Mouse (Mus musculus): ENCODE measurements at regions not wholly inside any gene's neighbourhood (a gene's known extent, or its start where the extent isn't known, plus 50 kb on each side); places are given as distances from the start of the nearest gene placed in this dataset.

GRCm38 (mm10) chr2:116942321-116942791, 63.9 kb downstream of the Tmco5 start:
- intact Hi-C loops (cut with DNase I) = no loop called here
- DNase-seq = no peak

DNA sequence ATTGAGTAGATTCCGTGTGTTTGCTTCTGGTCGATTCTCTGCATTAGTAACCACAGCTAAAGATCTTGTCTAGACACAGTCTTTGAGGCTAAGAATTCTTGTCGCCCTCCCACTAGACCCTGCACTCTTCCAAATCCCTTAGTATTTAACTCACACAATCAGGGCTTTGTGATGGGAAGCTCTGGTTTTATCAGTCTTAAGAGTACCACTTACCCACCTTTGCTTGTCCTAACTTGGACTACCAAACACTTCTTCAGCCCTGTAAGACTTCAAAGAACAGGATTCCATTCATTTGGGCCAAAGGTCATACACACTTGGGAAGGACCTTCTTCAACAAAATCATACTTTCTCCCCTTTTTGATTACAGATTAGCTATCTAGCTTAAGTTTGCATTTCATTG, 70.0 kb downstream of the Tmco5 start:
- intact Hi-C loops (cut with DNase I) = no loop called here
- DNase-seq = no peak

- DNase-seq = no peak
- intact Hi-C loops (cut with DNase I) = no loop called here
Observed at GRCm38 (mm10) chr2:116949741-116950140, 71.2 kb downstream of the Tmco5 start.

GRCm38 (mm10) chr2:116950154-116950553, 71.7 kb downstream of the Tmco5 start:
- intact Hi-C loops (cut with DNase I) = no loop called here
- DNase-seq = no peak

DNA sequence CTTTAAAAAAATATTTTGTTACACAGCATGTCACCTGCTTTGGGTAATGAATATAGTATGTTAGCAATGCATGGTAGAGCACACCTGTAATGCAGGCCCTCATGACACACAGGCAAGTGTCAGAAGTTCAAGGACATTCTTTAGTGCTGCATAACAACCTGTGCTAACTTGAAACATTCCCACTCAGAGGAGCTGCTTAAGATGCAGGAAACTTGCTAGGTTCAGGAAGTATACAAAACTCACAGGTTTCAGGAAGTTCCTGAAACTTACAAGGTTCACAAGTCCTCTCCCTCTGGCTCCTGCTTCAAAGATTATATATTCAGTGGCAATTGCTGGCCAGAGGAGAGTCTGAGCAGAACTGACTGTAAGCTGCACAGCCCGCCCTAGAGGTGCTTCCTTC, 73.0 kb downstream of the Tmco5 start:
- intact Hi-C loops (cut with DNase I) = no loop called here
- DNase-seq = no peak

GRCm38 (mm10) chr2:116954280-116954679, 75.8 kb downstream of the Tmco5 start:
- DNase-seq = no peak
- intact Hi-C loops (cut with DNase I) = no loop called here

- intact Hi-C loops (cut with DNase I) = no loop called here
- no peak for DNase-seq
Observed at GRCm38 (mm10) chr2:116954896-116955295, 76.4 kb downstream of the Tmco5 start.

GRCm38 (mm10) chr2:116963116-116963873, 84.8 kb downstream of the Tmco5 start:
- intact Hi-C loops (cut with DNase I) = no loop called here
- no peak for DNase-seq

- intact Hi-C loops (cut with DNase I) = no loop called here
- DNase-seq = no peak
Observed at GRCm38 (mm10) chr2:116966266-116966665, 87.8 kb downstream of the Tmco5 start.

DNA sequence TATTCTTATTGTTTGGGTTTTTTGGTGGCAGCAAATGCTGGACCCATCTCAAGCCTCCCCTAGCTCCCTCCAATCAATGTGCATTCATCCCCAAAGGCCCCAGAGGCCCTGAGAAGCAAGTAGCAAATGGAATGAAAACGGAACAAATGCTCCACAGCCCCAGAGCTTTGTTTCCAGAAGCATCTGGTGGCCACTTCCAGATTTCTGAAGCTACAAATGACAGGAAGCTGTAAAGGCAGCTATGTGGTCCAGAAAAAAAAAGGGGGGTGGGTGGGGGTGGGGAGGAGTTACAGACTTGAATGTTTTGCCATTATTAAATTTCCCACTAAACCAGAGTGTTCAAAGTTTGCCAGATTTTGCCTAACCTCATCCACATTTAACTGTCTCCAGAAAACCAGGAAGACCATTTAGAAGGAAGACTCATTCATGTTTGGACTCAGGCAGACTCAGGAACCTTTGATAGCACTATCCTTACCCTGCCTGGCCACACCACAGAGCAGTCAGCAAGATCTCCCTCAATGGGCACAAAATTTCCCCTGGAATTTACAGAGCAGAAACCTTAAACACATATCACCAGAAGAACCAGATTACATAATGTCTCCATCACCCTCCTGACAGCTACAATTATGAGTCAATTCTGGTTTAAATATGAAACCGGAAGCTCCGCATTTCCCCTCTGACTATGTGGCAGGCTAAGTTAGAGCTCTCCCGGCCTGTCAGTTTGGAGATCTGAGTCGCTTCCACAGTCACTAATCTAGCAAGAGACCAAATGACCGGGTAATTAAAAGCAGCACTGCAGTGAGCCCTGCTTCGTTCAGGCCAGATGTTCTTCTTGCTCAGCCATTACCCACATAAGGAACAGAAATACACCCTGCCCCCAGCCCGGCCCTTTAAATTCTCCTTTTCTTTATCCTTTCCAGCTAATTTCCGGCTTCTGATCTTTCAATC, 93.4 kb downstream of the Tmco5 start:
- DNase-seq = no peak
- intact Hi-C loops (cut with DNase I) = no loop called here

- DNase-seq = no peak
- intact Hi-C loops (cut with DNase I) = no loop called here
Observed at GRCm38 (mm10) chr2:116972614-116972985, 94.1 kb downstream of the Tmco5 start.

DNA sequence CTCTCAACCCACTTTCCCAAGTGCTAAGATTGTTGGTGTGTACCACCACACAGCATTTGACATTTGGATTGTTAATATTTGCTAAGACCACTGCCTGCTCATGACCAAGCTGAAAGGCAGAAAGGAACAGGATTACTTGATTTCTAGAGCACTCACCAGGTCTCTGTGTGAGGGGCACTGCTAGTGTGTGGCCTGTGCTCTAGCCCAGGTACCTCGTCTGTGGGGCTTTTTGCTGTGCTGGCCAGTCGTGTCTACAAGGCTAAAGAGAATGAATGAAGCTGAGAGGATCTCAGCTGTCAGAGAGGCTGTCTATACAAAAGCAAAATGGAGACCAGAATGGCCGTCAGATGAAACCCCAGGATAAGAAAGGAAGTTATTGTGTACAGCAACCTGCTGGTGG, 95.0 kb downstream of the Tmco5 start:
- no peak for DNase-seq
- intact Hi-C loops (cut with DNase I) = no loop called here

- DNase-seq = no peak
- intact Hi-C loops (cut with DNase I) = no loop called here
Observed at GRCm38 (mm10) chr2:116974152-116974551, 95.7 kb downstream of the Tmco5 start.

GRCm38 (mm10) chr2:116974569-116975060, 96.1 kb downstream of the Tmco5 start:
- intact Hi-C loops (cut with DNase I) = loop anchor here (5.0 kb wide), 1 partner anchor 148 kb away; the partner anchor contains the start of gene Spred1
- no peak for DNase-seq

DNA sequence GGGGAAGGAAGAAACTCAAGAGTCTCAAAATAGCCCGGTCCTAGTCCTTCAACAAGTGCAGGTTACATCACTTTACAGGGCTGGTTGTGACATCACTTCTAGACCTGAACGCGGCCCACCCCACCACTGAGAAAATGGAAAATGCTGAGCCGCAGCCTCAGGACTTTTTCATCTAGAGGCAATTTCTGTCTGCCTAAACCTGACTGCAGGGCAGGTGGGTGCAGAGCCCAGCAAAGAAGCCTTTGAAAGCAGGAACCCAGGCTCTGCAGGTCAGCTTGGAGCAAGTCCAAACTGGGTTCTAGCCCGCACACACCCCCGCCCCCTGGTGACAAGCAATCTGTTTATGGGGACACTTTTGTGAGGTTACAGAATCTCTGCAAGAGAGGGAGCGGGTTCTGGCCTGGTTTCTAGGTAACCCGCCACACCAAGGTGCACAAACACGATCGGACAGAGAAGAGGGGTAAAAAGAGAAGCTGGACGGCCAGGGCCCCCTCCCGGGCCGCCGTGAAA, 96.7 kb downstream of the Tmco5 start:
- peak; percentile 77 for DNase-seq

DNA sequence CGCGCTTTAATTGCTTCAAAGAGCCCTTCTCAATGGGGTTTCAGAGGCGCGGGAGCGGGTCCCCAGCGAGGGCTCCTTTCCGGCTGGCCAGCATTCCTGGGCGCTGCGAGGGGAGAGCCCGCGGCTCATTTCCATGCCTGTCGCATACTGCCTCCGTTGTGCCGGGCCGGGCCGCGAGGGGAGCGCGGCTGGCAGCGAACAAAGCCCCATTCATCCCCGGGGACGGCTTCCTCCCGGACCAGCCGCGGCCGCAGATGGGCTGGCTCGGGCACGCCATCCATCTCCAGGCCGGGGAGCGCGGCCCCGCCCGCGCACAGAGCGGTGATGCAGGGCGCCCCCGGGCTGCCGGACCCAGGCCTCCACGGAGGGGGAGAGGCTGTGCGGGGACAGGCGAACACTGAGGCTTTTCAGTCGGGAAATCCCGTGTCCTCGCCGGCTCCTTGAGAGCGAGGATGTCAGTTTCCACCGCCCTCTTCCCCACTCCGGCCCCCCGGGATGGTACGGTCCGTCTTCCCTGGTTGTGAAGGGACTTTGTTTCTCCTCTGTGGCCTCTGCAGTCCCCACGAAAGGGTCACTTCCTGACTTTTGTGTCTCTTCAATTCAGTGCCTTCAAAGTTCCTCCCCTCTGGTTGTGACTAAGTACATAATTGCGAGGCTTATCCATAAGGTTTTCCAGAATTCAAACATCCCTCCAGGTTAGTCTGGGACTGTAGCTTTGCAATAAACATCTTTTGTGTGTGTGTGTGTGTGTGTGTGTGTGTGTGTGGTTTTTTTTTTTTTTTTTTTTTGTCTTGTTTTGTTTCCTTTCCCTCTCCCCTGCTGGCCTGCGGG, 97.3 kb downstream of the Tmco5 start:
- peak; percentile 93 for DNase-seq
- intact Hi-C loops (cut with DNase I) = loop anchor here (5.0 kb wide), 1 partner anchor 146 kb away; the partner anchor contains the start of gene Spred1

More for the DNA sequence above, 96.7 kb downstream of the Tmco5 start:
- intact Hi-C loops (cut with DNase I) = loop anchor here (5.0 kb wide), 1 partner anchor 147 kb away; the partner anchor contains the start of gene Spred1

- DNase-seq = peak; percentile 19
- intact Hi-C loops (cut with DNase I) = loop anchor here (5.0 kb wide), 1 partner anchor 146 kb away; the partner anchor contains the start of gene Spred1
Observed at GRCm38 (mm10) chr2:116976432-116976750, 97.9 kb downstream of the Tmco5 start.

GRCm38 (mm10) chr2:116976951-116977503, 98.5 kb downstream of the Tmco5 start:
- intact Hi-C loops (cut with DNase I) = loop anchor here (5.0 kb wide), 1 partner anchor 145 kb away; the partner anchor contains the start of gene Spred1
- DNase-seq = no peak

DNA sequence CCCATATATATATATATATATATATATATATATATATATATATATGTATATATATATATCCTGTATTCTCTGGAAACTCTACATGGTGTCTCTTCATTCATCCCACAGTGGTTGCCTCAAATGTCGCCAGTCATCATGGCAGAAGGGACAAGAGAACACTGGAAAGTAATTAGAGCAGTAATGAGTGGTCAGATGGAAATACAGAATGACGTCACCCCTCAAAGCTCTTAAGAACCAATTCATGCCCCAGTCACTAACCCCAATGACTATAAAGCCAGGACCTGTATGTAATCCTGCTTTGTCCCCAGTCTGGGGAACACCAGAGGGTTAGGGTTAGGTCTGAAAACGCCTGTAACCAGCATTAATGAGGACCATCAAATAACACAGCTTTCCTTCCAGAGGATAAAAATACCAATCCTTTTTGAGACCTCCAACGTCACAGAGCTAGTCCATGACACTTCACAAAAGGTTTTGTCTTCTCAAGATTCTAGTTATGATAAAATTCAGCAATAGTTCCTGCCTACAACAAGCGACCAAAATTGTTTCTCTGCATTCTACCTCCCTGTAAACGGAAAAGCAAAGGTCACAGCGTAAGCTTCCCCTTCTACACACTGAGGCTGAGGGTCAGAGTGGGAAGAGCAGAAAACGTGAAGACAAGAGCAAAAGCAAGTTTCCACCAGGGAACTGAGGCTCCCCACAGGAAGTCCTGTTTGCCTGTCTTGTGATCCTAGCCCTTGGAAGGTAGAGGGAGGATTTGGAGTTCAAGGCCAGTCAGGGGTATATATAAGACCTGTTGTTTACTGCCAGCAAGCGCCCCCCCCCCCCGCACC, 99.5 kb downstream of the Tmco5 start:
- no peak for DNase-seq
- intact Hi-C loops (cut with DNase I) = loop anchor here (5.0 kb wide), 1 partner anchor 144 kb away; the partner anchor contains the start of gene Spred1
